Mouse (Mus musculus): ENCODE measurements around the gene Olfr1109.

Olfr1109 gene

DNA sequence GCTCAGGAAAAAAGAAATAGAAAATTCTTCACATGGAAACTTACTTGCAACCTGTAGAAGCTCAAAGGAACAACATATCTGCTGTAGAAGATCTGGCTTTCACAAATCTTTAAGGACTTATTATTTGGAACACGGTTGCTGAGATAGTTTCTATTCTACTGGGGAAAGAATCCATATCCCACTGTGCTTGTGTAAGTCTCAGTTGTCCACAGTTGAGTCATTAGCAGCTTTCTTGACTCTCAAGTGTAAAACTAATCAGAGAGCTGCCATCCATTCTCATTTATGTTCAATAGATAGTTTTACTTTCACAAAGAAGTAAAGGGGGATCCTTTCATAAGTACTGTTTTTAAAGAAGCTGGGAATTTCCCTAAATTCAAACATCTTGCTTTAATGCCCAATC is at the start of gene Olfr1109:
Olfr1109 (minus strand) TSS at position 101 of the 400 bp plus-strand sequence.
- no peak for DNase-seq (ENCODE audit: low read depth, low spot score)

DNA sequence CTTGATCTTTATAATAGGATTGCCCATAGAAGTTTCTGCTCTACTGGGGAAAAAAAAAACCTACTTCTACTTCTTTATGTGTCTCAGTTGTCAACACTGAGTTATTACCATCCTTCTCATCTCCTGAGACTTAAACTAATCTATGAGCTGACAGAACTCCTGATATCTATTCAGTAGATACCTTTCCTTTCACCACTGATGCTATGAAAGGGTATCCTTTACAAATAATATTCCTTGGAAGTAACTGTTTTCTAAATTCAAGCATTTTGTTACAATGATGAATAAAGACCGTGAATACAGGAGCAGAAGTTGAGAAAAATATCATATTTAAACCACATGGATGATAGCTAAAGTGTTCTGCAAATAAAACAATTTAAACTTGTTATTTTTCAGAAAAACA is 44.4 kb upstream of the Olfr1109 start, which contains the start of gene Olfr1110:
Olfr1110 (minus strand) TSS at position 101 of the 400 bp plus-strand sequence.
- no peak for DNase-seq (ENCODE audit: low read depth, low spot score)

DNA sequence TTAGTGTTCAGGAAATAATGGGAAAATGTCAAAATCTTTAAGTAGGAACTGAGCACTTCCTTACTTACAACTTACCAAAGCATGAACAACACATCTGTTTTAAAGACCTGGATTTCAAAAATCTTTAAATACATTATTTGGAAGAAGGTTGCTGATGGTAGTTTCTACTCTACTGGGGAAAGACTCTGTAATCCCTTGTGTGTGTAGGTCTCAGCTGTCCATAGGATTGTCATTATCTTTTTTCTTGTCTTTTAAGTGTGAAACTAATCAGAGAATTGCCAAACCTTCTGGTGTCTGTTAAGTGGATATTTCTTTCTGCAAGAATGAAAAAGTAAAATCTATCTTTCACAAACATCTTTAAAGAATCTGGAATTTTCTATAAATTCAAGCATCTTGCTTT is 18.7 kb upstream of the Olfr1109 start, which contains the start of gene Olfr259:
Olfr259 (minus strand) TSS at position 101 of the 400 bp plus-strand sequence.
- no peak for DNase-seq (ENCODE audit: low read depth, low spot score)

DNA sequence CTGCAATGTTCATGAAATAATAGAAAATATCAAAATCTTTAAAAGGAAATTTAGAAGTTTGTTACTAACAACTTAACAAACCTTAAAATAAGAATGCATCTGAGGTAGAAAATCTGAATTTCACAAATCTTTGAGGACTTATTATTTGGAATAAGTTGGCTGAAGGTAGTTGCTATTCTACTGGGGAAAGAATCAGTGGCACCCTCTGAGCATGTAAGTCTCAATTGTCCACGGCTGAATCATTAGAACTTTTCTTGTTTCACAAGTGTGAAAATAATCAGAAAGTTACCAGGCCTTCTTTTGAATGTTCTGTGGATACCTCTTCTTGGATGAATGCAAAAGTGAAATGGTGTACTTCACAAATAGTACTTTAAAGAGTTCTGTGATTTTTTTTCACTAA is 20.1 kb downstream of the Olfr1109 start, which contains the start of gene Olfr1107:
Olfr1107 (minus strand) TSS at position 101 of the 400 bp plus-strand sequence.
- no peak for DNase-seq (ENCODE audit: low read depth, low spot score)

DNA sequence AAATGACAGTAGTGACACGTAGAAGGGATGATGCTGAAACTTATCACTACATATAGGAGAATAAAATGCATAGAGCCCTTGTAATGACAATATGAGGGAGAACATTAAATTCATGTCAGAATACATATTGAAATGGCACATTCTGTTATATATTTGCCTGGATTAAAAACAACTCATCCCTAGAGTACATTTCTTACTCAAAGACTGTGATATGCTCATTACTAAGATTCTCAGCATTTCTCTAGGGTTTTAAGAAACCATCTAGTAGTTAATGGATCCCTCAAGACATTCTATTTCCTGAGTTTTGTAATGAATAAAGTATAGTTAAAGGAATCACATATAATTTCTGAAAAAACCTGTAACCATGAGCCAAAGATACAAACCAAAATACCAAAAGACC is 43.6 kb downstream of the Olfr1109 start, which contains the start of gene Olfr1106:
Olfr1106 (minus strand) TSS at position 101 of the 400 bp plus-strand sequence.
- no peak for DNase-seq (ENCODE audit: low read depth, low spot score)
